Mouse (Mus musculus) G1E (cell line): ENCODE data around the gene Stambpl1. TPM values are rescaled to one million over a fixed set of nuclear protein-coding genes. Genes with fewer than 3 reads are reported as not detected.

ENCODE experiments used
- ATAC-seq: 2 replicates; pipeline ENCODE4 v1.8.0; 2016; ENCODE audit warnings: mild to moderate bottlenecking; ENCODE audit not compliant: insufficient number of reproducible peaks, poor library complexity, low FRiP score, severe bottlenecking; ENCODE audit errors: extremely low read depth
- DNase-seq: peaks from one replicate; pipeline ENCODE4 v3.0.0; 2012; ENCODE audit warnings: low spot score
- H3K27me3 ChIP-seq: 2 replicates; pipeline ENCODE4 v1.6.1; 2012; ENCODE audit warnings: mild to moderate bottlenecking, low read length, inconsistent platforms; ENCODE audit not compliant: insufficient read depth
- H3K36me3 ChIP-seq: replicated peaks from 2 replicates; pipeline ENCODE3; 2012; ENCODE audit warnings: mild to moderate bottlenecking, inconsistent platforms
- H3K4me1 ChIP-seq: 2 replicates; pipeline ENCODE4 v1.6.1; 2012; ENCODE audit warnings: low read depth, low read length, inconsistent platforms, mixed read lengths; ENCODE audit not compliant: insufficient read depth
- H3K4me3 ChIP-seq: 2 replicates; pipeline ENCODE4 v1.5.1; 2012; ENCODE audit warnings: low read depth, mild to moderate bottlenecking, inconsistent platforms, low read length, moderate library complexity, mixed read lengths
- H3K9me3 ChIP-seq: replicated peaks from 2 replicates; pipeline ENCODE4 v1.6.1; 2012; ENCODE audit warnings: inconsistent platforms
- CTCF ChIP-seq: IDR thresholded peaks from 2 replicates; pipeline ENCODE4 v1.5.1; 2012; ENCODE audit warnings: low read depth, low read length, inconsistent platforms, mixed read lengths
- GATA1 ChIP-seq: IDR thresholded peaks from 2 replicates; pipeline ENCODE4 v1.6.1; 2012; ENCODE audit warnings: borderline replicate concordance, low read length, inconsistent platforms, mixed read lengths
- GATA2 ChIP-seq: IDR thresholded peaks from 2 replicates; pipeline ENCODE4 v1.6.1; 2012; ENCODE audit warnings: low read depth, low read length, inconsistent platforms, borderline replicate concordance
- POLR2AphosphoS5 ChIP-seq: IDR thresholded peaks from 2 replicates; pipeline ENCODE4 v1.6.1; 2012; ENCODE audit warnings: low read depth, low read length, inconsistent platforms; ENCODE audit not compliant: insufficient replicate concordance
- TAL1 ChIP-seq: conservative IDR thresholded peaks from 2 replicates; pipeline ENCODE4 v1.6.1; 2012; ENCODE audit warnings: low read depth, low read length, inconsistent platforms, mixed read lengths
- polyA plus RNA-seq: library from polyadenylated mRNA; stranded (reverse); fragments of >175 nt; gene quantifications from 2 replicates; pipeline ENCODE4 v1.2.3, GENCODE M21; 2012
- total RNA-seq, 2 experiments: library from RNA; stranded (forward) in 1 of 2; stranded (reverse) in 1 of 2; fragments of 200-1000 nt in 1 of 2; fragments of >200 nt in 1 of 2; fragmentation: Nextera tagmentation in 1 of 2; gene quantifications; 2 replicates each; pipeline ENCODE4 v1.2.3; 2014 to 2017

Gene Stambpl1
- total and polyA plus RNA-seq, 3 experiments, result 0.44 TPM; not detected in 2

DNA sequence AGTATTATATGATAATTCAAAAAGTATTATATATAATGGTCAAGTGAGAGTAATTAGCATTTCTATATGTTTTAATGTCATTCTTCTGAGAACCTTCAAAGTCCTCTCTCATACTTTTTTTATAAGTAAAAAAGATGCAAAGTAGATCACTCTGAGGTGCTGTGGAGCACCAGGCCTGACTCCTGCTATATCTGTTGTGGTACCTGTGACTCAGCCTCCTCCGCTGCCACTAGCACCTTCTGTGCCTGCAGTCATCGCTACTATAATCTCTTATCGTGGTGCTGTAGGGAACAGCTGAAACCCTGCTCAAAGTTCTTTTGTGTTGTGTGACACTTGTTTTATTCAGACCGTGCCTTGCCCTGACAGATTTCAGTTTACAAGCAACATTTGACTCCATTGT, 25.6 kb upstream of the Stambpl1 start:
- H3K4me3 ChIP-seq, result no peak overlapping the region
- H3K9me3 ChIP-seq, result no peaks in the 10 kb centered on the region
- H3K27me3 ChIP-seq, result no peaks in the 10 kb centered on the region
- H3K36me3 ChIP-seq, result no peaks in the 10 kb centered on the region
- ATAC-seq, result no peak
- DNase-seq, result no peak
- TF ChIP-seq CTCF (no peak), GATA2 (no peak)
- H3K4me1 ChIP-seq, result no peaks in the 10 kb centered on the region

DNA sequence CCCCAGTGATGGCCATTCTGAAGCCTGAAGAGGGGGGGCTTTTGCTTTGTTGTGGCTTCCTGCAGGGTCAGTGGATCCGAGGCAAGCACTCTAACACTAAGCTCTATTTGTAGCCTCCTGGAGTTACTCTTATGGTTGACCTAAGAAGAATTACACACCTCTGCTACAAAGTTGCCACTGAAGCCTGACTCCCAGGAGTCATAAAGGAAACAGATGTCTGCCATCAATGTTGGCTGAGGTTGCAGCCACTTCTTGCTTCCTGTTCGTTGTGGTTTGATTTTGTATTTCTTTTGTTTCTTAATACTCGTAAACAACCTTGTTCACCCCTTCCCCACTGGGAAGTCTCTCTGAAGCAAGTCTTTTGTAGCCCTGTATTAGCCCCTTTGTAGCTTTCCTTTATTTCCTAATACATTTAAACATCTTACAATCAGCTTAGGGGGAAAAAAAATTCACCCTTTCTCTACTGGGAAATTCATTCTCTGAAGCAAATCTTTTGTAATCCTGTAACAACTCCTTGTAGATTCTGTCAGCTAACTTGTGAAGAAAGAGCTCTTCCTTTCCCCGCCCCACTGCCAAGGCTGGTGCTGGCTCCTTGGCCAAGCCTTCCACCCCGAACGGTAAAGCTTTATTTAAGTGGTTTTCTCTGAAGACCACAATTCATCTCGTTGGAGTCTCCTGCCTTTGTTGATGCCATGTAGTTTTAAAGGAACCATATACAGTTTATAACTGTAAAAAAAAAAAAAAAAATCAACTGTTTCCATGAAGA, 23.9 kb upstream of the Stambpl1 start:
- DNase-seq, result no peak
- H3K4me3 ChIP-seq, result no peak overlapping the region
- no peaks in the 10 kb centered on the region for H3K27me3 ChIP-seq
- no peak for TF ChIP-seq CTCF
- no peak for TF ChIP-seq POLR2AphosphoS5
- TF ChIP-seq TAL1, result no peak
- no peaks in the 10 kb centered on the region for H3K4me1 ChIP-seq
- ATAC-seq, result no peak
- H3K9me3 ChIP-seq, result no peaks in the 10 kb centered on the region
- no peaks in the 10 kb centered on the region for H3K36me3 ChIP-seq

DNA sequence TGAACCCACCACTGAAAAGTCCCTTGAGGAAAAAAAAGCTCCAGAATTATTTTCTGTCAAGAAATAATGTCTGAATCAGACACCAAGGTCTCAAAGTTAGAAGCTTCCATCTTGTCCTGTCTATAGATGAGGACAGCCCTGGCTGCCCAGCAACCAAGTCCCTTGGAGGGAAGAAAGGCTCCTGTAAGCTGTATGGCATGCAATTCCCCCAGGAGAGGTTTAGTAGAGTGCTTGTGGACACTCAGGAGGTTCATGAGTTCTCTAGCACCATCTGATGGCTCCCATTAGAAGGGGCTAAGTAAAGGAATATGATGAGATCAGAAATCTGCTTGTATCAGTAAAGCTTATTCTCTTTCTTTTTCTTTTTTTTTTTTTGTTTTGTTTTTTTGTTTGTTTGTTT, 22.9 kb upstream of the Stambpl1 start:
- DNase-seq, result no peak
- ATAC-seq, result no peak
- Histone ChIP-seq H3K36me3 (no peaks in the 10 kb centered on the region), H3K27me3 (no peaks in the 10 kb centered on the region), H3K9me3 (no peaks in the 10 kb centered on the region), H3K4me1 (no peaks in the 10 kb centered on the region), H3K4me3 (no peak overlapping the region)
- TF ChIP-seq CTCF (no peak), GATA2 (no peak), TAL1 (no peak), GATA1 (no peak), POLR2AphosphoS5 (no peak)

DNA sequence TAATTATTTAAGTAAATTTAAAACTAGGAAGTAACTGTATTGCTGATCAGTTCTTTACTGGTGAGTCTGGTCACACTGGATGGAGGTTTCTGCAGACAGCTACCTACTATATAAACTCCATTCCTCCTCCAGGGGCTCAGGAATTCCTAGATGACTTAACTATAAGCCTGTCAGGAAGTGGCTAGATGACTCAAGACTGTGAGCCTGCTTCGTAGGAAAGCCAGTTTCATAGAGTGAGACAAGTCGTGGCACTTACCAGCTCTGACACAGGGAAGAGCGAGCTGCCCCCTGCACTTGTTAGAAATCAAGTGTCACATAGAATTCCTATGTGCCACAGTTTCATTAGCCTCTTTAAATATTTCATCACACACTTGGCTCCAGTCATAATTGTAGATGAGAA, 20.9 kb upstream of the Stambpl1 start:
- H3K4me3 ChIP-seq, result no peak overlapping the region
- no peak for ATAC-seq

DNA sequence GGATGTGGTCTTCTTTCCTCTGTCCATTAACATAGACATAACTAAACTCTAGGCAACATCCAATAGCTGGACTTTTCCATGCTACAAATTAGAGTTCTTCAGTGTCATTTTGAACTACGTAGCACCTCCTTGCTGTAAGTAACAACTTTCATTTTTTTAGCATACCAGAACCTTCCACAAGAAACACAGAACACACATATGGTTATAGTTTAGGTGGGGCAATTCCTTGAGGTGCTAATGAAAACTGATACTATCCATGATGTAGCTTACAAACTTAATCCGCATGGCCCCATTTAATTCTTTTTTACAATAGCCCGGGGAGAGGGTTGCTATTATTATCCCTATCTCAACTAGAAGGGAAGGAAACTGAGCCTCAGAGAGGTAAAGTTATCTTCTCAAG, 18.0 kb upstream of the Stambpl1 start:
- no peak for DNase-seq
- Histone ChIP-seq H3K4me1 (no peaks in the 10 kb centered on the region), H3K9me3 (no peaks in the 10 kb centered on the region), H3K4me3 (no peak overlapping the region), H3K27me3 (no peaks in the 10 kb centered on the region), H3K36me3 (no peaks in the 10 kb centered on the region)
- ATAC-seq, result no peak
- TF ChIP-seq CTCF, result no peak
- TF ChIP-seq TAL1, result no peak
- no peak for TF ChIP-seq GATA2
- no peak for TF ChIP-seq GATA1
- no peak for TF ChIP-seq POLR2AphosphoS5

More for the DNA sequence above, 20.9 kb upstream of the Stambpl1 start:
- no peak for DNase-seq
- no peak for TF ChIP-seq CTCF
- TF ChIP-seq TAL1, result no peak
- TF ChIP-seq GATA1, result no peak
- TF ChIP-seq GATA2, result no peak
- TF ChIP-seq POLR2AphosphoS5, result no peak
- no peaks in the 10 kb centered on the region for H3K9me3 ChIP-seq
- no peaks in the 10 kb centered on the region for H3K36me3 ChIP-seq
- no peaks in the 10 kb centered on the region for H3K27me3 ChIP-seq
- no peaks in the 10 kb centered on the region for H3K4me1 ChIP-seq

DNA sequence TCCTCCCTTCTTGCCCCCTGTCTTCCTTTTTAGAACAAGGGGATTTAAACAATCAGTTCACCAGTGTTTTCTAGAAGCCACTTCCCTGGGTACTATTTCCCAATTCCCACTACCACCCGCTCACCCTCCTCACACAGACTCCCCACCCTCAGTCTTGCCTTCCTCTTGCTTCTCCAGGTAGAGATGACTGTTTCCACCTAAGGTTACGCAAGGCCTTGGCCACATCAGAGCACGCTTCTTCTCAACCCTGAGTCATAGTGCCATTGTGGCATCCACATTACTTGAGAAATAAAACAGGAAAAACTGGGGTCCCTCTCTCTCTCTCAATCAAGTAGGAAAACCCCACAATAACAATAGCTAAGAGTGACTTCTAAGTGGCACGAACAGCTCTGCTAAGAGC, 12.9 kb upstream of the Stambpl1 start:
- H3K27me3 ChIP-seq, result no peaks in the 10 kb centered on the region
- no peaks in the 10 kb centered on the region for H3K9me3 ChIP-seq
- H3K36me3 ChIP-seq, result no peaks in the 10 kb centered on the region
- no peak overlapping the region for H3K4me3 ChIP-seq
- no peak for TF ChIP-seq GATA2
- no peak for TF ChIP-seq TAL1
- no peak for TF ChIP-seq CTCF
- no peak for TF ChIP-seq GATA1
- no peak for TF ChIP-seq POLR2AphosphoS5
- ATAC-seq (no peak), DNase-seq (no peak)
- no peaks in the 10 kb centered on the region for H3K4me1 ChIP-seq

DNA sequence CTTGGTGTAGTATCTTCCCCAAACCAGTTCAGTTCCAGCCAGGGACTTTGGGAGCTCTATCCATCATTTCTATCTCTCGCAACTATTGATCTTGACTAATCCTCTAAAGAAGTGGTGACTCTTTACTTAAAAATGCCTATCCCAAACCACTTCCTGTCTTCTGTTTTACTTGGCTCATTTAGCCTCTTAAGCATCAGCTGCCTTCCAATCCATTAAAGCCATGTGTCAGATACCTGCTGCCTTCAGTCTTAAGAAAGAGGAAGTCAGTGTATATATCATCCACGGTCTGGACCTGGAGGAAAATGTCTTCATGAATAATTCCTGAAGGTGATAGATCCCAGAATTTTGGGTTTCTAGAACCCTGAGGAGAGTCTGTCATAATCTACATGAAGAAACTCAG, 11.7 kb upstream of the Stambpl1 start:
- no peaks in the 10 kb centered on the region for H3K36me3 ChIP-seq
- no peaks in the 10 kb centered on the region for H3K9me3 ChIP-seq
- no peak for DNase-seq
- TF ChIP-seq TAL1 (no peak), POLR2AphosphoS5 (no peak), GATA2 (no peak), CTCF (no peak), GATA1 (no peak)
- ATAC-seq, result no peak
- H3K4me1 ChIP-seq, result no peaks in the 10 kb centered on the region
- H3K4me3 ChIP-seq, result no peak overlapping the region
- no peaks in the 10 kb centered on the region for H3K27me3 ChIP-seq
